Mouse (Mus musculus): ENCODE measurements around the gene Elmo1.

The Elmo1 gene

DNA sequence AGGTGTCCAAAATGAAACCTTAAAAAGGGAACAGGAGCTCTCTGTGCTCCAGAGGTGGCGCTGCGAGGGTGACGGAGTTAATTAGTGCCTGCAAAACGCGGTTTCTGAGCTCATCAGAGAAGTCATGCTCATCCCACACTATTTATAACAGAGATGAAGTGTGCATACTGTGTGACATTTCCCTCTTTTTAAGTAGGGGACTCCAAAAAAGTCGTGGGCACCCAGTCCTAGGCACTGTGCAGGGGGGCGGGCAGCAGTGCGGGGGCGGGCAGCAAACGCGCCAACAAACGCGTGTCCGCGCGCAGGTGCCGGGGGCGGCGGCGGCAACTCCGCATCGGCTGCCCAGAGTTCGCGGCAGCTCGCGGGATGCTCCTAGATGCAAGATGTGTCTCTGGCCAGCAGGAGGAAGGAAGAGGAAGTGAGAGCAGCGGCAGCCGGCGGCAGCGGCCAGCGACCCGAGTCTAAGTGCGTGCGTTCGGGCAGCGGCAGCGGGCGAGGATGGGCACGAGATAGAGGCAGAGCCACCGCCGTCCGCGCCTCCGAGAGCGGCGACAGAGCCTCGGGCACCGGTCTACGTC is at the start of gene Elmo1:
Gene Elmo1, plus strand, starts transcription at position 464 of the 578 bp plus-strand sequence.
- in situ Hi-C loops (cut with MseI, MboI) = no loop called here

DNA sequence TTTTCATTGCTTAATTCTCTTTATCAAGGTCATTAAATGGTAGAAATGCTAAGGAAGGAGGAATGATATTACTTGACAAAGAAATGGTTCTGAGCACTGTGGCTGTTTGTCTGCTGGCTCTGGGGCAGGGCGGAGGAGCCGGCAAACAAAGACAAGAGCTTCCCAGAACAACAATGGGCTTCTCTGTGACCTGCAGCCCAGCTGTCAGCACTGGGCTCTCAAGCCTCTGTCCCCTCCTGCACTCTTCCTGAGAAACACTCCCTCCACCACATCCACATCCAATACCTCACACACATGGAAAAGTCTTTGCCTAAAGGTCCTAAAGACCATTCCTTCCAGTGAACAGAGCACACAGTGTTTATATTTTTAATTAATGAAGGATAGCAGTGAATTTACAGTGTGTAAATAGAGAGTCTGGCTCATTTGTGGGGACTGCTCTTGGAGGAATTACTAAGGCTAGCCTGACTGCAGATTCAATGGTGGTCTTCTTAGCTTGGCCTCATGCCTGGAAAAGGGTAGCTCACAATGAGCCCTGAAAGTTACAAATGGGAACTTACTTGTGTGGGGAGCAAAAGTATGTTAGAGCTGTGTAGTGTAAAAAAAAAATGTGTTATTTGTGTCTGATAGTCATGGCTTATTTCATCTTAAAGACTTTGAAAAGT is 49.1 kb upstream of the Elmo1 start:
- in situ Hi-C loops (cut with MseI, MboI) = no loop called here

DNA sequence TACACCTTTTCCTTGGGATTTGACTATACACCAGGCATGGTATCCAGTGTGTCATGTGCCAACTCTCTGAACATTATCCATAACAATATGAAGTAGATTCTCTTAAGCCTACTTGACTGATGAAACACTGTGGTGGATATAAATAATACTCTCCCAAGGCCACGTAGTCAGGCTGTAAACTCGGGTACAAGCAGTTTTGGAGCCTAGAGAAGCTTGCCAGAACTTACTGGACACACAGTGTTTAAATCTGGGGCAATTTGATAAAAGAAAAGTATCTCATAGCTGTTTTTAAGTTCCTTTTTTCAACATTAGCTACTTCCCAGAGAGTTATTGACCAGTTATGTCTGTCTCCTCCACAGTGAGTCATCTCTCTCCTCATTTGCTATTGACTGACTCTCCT is 47.5 kb upstream of the Elmo1 start:
- in situ Hi-C loops (cut with MseI, MboI) = no loop called here

DNA sequence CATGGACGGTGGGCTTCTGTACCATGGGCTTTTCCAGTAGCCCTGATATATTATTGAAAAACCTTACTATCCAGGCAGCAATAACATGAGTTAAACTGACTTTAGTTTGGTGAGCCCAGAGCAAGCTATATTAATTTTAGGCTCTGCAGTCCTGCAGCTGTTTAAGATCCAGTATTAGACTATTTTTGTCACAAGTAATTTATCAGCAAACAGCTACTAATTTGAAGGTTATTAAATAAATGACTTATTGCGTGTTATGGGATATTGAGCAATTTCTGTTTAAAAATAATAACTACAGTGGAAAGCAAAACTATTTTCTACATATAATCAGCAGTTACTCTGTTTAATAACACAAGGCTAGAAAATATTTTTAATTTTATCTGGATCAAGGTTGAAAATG is 45.0 kb upstream of the Elmo1 start:
- in situ Hi-C loops (cut with MseI, MboI) = no loop called here

DNA sequence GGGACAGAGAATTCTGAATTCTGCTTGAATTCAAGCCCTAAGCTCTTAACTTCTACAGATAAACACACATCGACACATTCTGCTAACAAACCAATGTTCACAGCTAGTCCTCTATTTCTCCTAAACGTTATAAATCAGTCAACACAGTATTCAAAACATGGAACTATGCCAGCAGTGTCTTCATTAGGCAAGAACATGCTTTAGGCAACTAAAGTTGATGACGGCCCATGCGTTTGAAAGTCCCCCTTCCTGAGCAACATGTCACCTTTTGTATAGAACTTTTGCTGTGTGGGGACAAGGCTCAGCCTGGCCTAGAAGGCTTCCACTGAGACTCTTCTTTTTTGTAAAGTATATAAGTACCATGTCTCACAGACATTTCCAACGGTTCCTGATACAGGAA is 44.6 kb upstream of the Elmo1 start:
- in situ Hi-C loops (cut with MseI, MboI) = no loop called here

DNA sequence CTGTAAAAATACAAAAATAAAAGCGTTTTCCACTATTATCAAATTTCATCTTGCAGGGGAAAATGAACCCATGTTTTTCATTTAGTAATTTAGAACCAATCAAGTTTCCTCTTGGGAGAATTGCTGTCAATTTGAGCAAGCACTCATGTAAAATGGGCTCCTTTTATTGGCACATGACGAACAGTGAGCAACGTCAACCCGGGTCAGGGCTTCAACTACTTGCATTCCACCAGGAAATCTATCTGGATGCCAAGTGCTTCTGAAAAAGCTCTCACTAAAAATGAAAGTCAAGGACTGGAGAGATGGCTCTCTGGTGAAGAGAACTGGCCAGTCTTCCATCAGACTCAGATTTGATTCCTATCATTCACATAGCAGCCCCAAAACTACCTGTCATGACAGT is 44.0 kb upstream of the Elmo1 start:
- in situ Hi-C loops (cut with MseI, MboI) = no loop called here

DNA sequence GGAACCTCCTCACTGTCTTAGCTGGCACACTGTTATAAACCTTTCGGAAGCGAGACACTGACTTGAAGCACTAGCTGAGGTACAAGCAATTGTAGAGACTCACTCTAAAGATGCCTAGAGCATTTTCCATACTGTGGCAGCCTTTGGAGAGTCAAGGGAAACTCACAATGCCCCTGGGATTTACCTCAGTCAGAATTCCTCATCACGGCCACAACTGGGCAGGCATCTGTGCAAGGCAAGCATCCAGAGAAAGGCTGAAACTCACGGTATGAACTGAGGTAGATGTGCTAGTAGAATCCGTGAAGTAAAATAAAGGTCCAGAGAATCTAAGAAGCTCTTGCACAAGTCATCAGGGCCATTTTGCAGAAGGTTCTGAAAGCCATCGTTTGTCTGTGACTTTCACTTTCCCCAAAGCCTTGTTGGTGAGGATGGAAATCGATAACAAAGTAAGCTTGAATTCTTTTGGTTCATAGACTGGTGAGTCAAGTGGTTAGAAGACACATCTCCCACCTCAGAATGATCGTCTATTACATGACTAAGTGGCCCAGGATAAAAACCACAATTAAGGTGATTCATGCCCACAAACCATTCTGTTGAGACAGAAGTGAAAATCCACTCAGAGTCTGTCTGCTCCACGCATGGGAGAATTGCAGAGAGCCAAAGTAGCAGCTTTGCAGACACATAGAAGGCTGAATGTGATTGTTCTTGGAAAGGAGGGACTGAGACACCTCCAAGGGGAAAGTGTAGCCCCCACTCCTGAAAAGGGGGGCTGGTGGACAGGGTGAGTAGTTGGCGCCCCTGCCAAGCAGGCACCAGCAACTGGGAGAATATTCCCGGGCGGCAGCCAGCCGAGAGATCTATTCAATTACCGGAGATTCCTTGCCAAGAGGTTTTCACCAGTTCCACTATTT is 42.2 kb upstream of the Elmo1 start:
- in situ Hi-C loops (cut with MseI, MboI) = no loop called here

DNA sequence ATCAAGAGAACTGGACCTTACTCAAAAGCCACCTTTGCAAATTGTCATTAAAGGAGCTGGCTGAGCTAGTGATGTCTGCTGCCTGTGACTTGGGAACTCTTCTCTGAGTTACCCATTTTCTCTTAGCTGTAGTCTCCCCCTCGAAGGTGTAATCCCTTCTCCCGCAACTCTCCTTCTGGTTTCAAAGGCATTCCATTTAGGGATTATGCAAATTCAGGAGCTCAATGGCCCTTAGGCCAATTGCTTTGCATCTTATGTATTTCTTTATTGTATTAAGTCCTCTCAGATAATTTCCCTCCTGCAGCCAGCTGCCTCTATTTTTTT is 41.6 kb upstream of the Elmo1 start:
- in situ Hi-C loops (cut with MseI, MboI) = no loop called here

DNA sequence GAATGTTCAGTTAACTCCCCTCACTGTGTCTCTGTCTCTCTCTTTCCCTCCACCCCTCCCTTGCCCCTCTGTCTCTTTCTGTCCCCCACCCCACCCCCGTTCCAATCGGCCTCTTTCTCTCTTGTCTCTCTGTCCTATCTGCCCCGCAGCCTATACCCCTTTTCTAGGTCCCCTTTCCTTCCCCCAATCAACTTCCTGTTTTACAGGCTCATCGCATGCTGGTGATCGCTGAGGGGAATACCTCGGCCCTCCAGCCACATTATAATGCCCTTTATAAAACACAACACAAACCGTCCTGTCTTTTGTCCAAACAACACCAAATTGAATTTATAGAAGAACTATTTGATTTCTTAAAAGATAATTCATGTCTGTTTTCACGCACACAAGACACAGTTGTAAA is 40.7 kb upstream of the Elmo1 start:
- in situ Hi-C loops (cut with MseI, MboI) = no loop called here

DNA sequence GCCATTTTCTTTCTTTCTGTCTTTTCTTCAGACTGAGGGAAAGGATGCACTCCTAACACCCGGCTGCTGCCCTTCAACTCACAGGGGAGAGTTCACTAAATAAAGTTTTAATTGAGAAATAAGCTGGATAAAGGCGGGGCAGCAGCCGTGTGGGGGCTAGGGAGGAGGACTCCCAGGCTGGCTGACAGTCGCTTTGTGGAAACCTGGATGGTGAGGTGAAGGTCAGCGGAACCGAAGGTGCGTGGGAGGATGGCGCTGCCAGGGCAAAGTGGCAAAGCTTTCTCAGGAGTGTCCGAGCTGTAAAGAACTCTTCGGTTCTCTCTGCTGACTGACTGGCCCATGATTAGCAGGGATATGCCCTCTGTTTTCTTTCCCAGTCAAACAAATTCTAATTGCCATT is 40.2 kb upstream of the Elmo1 start:
- in situ Hi-C loops (cut with MseI, MboI) = no loop called here

DNA sequence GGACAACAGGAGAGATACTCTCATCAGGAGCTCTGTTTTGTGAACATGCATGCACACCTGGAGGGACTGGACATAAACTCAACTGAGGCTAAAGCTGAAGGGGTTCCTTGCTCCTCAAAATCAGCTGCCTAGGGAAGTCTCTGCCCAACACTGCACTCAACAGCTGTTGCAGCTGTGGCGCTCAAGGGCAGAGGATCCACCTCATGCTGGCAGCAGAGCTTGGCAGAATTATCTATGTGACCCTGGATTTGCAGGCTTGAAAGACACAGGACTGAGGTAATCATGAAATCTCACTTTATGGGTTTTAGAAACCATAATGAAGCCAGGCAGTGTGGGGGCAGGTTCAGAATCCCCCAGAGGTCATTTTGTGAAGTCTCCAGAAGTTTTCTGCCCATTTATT is 32.5 kb upstream of the Elmo1 start:
- in situ Hi-C loops (cut with MseI, MboI) = no loop called here

DNA sequence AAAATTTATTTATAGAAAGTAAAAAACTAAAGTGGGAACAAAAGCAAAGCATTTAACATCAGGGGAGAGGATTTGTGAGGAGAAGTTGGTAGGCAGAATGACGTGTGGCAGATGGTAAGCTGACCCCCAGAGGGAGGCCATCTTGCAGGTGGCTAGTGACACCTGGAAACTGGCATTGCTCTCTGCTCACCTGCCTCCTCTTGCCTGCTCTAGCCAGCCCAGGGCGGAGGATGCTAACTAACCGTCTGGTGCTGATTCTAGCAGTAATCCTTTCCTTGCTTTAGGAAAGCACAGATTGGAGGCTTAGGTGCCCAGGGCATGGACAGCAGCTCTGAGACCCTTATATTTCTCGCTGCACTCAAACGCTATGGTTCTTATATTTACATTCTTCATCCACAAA is 29.4 kb upstream of the Elmo1 start:
- in situ Hi-C loops (cut with MseI, MboI) = no loop called here

DNA sequence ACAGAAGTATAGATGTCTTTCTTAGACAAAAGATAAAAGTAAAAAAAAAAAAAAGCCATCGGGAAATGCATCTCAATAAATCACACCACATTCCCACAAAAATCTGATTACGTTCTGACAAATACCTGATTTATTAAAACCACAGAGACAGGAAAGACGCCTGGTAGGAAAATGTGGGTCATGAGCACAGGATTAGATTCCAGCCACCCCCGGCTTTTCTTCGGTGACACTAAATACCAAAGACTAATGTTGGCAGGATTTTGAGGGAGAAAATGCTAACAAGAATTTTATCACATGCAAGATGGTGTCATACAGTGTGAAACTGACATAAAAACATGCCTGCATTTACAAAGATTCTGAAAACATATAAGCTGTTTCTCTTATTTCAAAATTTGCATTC is 27.1 kb upstream of the Elmo1 start:
- in situ Hi-C loops (cut with MseI, MboI) = no loop called here

DNA sequence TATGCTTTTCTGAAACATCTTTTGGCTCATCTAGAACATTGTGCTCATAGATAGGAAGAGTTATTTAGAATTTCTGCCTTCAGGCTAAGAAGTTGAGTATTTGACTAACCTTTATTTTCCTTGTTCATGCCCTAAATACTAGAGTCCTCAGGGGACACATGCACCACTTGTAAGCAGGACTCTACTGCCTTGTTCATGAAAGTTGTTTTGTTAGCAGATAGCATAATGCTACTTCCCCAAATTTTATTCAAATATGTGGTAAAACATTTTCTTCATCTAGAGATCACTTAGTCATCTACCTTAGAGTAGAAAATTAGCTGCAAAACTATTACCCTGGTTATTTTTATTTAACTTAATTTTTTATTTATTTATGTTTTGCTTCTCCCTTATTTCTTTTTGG is 18.4 kb upstream of the Elmo1 start:
- in situ Hi-C loops (cut with MseI, MboI) = no loop called here

DNA sequence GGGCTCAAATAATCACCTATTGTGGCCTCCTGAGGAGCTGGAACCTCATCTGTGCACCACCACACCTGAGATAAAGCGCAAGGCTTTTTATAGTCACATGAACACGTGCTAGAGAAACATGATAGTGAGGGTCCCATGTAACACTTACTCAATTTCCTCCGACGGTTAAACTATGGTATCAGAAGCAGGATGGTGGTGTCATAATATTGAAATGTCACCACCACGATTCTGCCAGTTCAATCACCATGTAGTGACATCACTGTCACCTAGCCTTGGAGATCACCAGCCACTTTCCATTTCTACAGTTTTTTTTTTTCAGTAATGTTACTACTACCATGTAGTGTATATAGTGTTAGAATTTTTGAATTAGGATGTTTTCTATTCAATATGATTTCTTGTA is 17.4 kb upstream of the Elmo1 start:
- in situ Hi-C loops (cut with MseI, MboI) = no loop called here

DNA sequence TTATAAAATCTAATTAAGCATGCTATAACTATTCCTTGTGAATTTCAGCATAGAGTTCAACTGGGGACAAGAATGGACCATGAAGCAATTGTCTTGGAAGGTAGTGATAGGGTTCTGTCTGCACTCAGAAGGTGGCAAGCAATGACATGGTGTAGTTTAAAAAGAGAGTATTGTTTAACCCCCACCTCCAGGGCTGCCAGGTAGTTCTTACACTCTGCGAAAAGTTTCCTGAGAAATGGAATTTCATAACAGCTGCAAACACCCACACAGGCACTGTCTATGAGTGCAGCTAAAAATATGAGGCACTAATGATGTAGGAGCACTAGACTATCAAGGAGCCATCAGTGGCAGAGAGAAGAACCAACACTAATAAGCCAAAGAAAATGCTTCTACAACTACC is 13.9 kb upstream of the Elmo1 start:
- in situ Hi-C loops (cut with MseI, MboI) = no loop called here

DNA sequence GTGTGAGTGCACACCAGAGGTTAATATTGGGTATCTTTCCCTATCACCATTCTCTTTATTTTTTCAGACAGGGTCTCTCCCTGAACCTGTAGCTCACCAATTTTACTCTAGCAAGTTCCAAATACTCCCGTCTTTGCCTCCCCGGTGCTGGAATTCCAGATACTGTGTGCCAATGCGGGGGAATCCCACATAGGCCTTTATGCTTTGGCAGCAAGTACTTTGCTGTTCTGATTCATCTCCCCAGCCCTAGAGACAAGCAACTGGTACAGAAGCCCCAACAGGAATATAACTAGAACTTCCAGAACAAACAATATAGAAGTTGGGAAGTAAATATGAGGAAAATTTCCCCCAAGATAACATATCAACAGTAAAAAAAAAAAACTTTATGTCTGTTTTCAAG is 13.2 kb upstream of the Elmo1 start:
- in situ Hi-C loops (cut with MseI, MboI) = no loop called here

DNA sequence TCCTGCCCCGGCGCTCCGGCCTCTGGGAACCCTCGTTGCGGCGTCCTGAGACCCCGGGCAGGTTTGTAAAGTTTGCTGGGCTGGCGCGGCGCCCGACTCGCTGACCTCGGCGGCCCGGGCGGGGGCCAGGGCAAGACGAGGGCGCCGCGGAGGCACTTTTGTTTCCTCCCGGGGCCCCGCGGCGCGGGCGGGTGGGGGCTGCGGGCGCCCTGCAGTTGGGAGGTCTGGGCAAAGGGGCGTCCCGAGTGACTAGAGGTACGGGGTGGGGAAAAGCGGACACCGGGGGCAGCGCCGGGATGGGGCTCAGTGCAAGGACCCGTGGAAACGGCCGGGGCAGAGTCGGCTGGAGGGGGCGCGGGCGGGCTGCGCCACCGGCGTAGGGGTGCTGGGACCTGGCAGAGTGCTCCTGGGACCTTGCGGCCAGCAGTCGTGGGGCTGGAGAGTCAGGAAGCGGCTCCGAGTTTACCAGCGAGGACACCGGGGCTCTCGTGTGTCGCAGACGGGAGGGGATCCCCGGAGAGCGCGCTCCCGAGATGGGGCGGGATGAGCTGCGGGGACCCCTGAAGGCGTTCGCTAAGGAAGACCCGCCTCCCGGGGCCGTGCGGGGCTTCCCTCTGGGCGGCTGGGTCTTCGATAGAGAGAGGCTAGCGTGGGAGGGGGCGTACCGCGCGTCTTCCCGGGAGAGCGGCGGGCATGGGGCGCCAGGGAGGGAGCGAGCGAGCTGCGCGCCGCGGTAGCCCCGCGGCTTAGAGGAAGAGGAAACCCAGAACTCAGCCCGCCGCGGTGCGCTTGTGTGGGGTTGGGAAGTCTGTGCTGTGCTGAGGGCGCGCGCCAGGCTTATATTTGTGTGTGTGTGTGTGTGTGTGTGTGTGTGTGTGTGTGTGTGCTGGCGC is 561 bp downstream of the Elmo1 start:
- in situ Hi-C loops (cut with MseI, MboI) = no loop called here

DNA sequence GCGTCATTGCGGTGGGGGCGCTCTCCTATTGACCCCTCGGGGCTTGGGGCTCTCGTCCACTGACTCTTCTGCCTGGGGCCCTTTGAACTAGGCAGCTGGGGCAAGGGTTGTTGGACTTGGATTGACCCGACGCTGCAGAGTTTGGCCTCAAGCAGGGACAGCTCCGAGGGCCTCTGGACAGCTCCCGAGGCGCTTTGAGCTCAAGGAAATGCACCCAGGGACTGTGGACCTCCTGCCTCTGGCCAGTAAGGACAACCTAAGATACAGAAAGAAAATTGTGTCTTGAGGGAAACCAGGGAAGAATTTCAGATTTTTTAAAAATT is 1.2 kb downstream of the Elmo1 start:
- in situ Hi-C loops (cut with MseI, MboI) = no loop called here

DNA sequence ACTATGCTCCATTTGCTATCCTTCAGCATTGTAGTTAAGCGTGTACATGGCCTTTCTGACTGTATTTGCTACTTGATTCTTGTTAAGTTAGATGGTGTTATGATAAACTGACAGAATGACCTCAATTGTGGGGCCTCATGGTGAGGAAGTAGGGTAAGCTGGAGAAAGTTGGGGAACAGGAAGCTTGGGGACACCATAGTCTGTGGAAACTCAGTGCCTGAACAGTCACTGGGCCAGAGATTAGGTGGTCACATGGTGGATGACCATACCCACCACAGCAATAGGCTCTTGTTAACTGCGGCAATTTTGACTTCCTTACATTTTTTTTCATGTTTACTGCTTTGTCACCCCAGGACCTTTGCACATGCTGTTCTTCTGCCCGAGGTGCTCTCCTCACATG is 1.9 kb downstream of the Elmo1 start:
- in situ Hi-C loops (cut with MseI, MboI) = no loop called here

DNA sequence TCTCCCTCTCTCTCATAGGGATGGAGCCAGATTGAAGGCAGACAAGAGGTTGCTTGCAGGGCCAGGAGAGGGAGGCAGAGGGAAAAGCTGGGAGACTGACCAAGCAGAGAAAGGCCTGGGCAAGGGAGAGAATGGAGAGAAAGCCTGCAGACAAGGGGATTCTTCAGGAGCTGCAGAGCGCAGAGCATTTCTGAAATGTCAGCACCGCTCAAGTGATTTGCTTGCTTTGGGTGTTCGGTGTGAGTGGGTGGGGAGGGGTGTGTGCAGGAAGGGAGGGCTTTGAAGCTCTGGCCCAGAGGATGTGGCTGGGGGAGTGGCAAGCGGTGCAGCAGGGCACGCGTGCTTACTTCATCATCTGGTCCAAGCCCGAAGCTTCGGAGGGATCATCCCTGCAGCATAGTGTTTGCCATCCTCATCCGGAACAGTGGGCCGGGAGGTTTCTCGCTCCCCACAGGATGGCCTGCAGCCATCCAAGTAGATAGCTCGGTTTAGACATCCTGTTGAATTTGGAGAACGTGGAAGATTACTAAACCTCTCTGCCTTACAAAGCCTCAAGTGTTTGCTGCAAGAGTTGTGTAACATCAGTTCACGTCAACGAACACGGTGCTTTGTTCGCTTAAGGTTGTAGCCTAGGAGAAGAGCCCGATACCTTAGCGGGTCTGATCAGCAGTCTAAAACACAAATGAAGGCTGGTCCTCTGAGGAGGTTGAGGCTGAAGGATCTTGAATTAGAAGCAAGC is 3.1 kb downstream of the Elmo1 start:
- in situ Hi-C loops (cut with MseI, MboI) = no loop called here
